Mouse (Mus musculus) heart, postnatal 0 days (tissue): ENCODE measurements at regions not wholly inside any gene's neighbourhood (a gene's known extent, or its start where the extent isn't known, plus 50 kb on each side); places are given as distances from the start of the nearest gene placed in this dataset.

ENCODE experiments used
- CTCF ChIP-seq: IDR thresholded peaks from 2 replicates; pipeline ENCODE4 v1.5.1; 2016; ENCODE audit warnings: antibody characterized with exemption, control low read depth, low read depth
- EP300 ChIP-seq: IDR thresholded peaks from 2 replicates; pipeline ENCODE4 v1.6.1; 2016; ENCODE audit warnings: antibody characterized with exemption, low read depth

DNA sequence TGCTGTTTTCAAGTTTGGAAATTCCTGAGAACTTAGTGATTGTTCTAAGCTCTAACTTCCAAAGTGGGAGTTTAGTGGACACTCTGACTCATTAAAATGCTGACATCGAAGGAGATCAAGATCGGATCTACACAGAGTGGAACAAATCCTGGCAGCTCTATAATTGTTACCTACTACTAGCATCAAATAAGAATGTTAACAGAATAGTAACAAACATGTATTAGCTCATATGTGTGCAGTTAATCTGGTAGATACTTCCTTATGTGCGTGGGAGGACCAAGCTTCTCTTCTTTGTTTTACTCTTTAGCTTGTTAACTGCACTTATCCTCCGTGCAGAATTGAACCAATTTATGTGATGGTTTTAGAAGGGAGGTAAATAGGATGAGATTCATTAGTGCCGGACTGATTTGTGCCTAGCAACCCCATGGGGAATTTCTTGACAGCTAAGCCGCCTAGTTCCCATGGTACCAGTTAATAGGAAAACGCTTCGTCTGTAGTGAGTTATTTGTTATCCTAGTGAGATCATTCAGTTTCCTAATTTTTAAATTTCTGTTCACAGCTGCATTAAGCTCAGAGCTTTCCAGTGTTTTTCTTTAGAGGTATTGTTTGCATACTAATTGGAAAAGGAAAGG is 193.1 kb downstream of the Arl6ip6 start:
- no peak for TF ChIP-seq EP300
- no peak for TF ChIP-seq CTCF
